Mouse (Mus musculus) liver, postnatal 0 days (tissue): ENCODE results near the gene Sh3gl2. TPM values are rescaled to one million over a fixed set of nuclear protein-coding genes. Genes with fewer than 3 reads are reported as not detected.

ENCODE experiments used
- ATAC-seq: fragments of 200-750 bp; cut with Nextera tagmentation; 2 replicates; pipeline ENCODE4 v1.8.0; 2017; ENCODE audit warnings: mild to moderate bottlenecking, moderate library complexity
- DNase-seq: peaks from one replicate; pipeline ENCODE4 v3.0.0-alpha.2; 2016
- H3K27ac ChIP-seq: fragments of 300-500 bp; sonication (generic); 2 replicates; pipeline ENCODE4 v1.5.1; 2014; ENCODE audit warnings: antibody characterized with exemption, moderate library complexity, mild to moderate bottlenecking, low read depth
- H3K27me3 ChIP-seq: fragments of 300-500 bp; sonication (generic); 2 replicates; pipeline ENCODE4 v1.6.1; 2014; ENCODE audit warnings: low read length, control low read depth, mixed read lengths; ENCODE audit not compliant: insufficient read depth
- H3K36me3 ChIP-seq: fragments of 300-500 bp; sonication (generic); replicated peaks from 2 replicates; pipeline ENCODE4 v1.6.1; 2014; ENCODE audit warnings: mild to moderate bottlenecking, control low read depth, low read length, moderate library complexity, mixed read lengths; ENCODE audit not compliant: insufficient read depth
- H3K4me1 ChIP-seq: fragments of 300-500 bp; sonication (generic); 2 replicates; pipeline ENCODE4 v1.6.1; 2014; ENCODE audit warnings: antibody characterized with exemption, mild to moderate bottlenecking, control low read depth; ENCODE audit not compliant: insufficient read depth
- H3K4me2 ChIP-seq: fragments of 300-500 bp; sonication (generic); 2 replicates; pipeline ENCODE4 v1.6.1; 2014; ENCODE audit warnings: low read depth, mild to moderate bottlenecking, low read length, moderate library complexity, mixed read lengths
- H3K4me3 ChIP-seq: fragments of 300-500 bp; sonication (generic); 2 replicates; pipeline ENCODE4 v1.5.1; 2014; ENCODE audit warnings: low read depth, low read length
- H3K9ac ChIP-seq: fragments of 300-500 bp; sonication (generic); replicated peaks from 2 replicates; pipeline ENCODE4 v1.6.1; 2014; ENCODE audit warnings: mild to moderate bottlenecking, moderate library complexity
- H3K9me3 ChIP-seq: fragments of 300-500 bp; sonication (generic); 2 replicates; pipeline ENCODE4 v1.6.1; 2016; ENCODE audit warnings: mild to moderate bottlenecking, control low read depth, low read length, mixed read lengths
- CTCF ChIP-seq: sonication (generic); IDR thresholded peaks from 2 replicates; pipeline ENCODE4 v1.5.1; 2016; ENCODE audit warnings: antibody characterized with exemption, low read depth
- EP300 ChIP-seq: IDR thresholded peaks from 2 replicates; pipeline ENCODE4 v1.6.1; 2016; ENCODE audit warnings: antibody characterized with exemption, low read depth, mild to moderate bottlenecking
- WGBS: fragments of 180-500 bp; shearing (Covaris S2); extraction: QIAGEN DNeasy Blood & Tissue Kit; methylation state at CpG from one replicate; pipeline ENCODE4 v1.1.7; 2014; ENCODE audit not compliant: insufficient replicate concordance; 5-methylcytosine and 5-hydroxymethylcytosine counted together
- polyA plus RNA-seq: library from polyadenylated mRNA; unstranded; fragments of >200 nt; fragmentation: Nextera tagmentation; extraction: Ambion mirVana; gene quantifications from 2 replicates; pipeline ENCODE4 v1.2.1, GENCODE M21; 2015

The Sh3gl2 gene
- polyA plus RNA-seq, 1 experiment from 2014 or later = not detected

DNA sequence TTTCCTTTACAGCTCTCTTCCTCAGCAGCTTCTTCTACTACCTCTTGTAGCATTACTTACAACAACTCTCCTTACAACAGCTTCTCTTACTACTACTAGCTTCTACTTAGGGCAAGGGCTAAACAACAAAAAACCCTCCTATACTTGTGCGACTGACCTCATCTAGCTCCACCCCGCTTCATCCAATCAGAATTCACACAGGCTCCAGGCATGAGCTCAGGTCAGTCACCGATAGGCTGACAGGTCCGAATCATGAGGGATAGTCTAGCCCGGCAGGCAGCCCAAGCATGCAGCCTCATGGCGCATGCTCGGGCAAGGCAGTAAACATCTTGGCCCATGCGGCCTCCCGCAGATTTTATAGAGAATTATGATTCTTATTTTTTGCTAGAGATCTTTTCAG lies 78.2 kb downstream of the Sh3gl2 start:
- Histone ChIP-seq H3K4me3 (no peak overlapping the region), H3K4me2 (no peak overlapping the region), H3K27ac (no peak overlapping the region), H3K9me3 (no peaks in the 10 kb centered on the region), H3K27me3 (no peaks in the 10 kb centered on the region), H3K36me3 (no peaks in the 10 kb centered on the region), H3K4me1 (no peaks in the 10 kb centered on the region), H3K9ac (no peak overlapping the region)
- ATAC-seq (no peak), DNase-seq (no peak)
- TF ChIP-seq CTCF (no peak), EP300 (no peak)
- WGBS = 84% methylated on average over 9 of the region's 9 CpGs

DNA sequence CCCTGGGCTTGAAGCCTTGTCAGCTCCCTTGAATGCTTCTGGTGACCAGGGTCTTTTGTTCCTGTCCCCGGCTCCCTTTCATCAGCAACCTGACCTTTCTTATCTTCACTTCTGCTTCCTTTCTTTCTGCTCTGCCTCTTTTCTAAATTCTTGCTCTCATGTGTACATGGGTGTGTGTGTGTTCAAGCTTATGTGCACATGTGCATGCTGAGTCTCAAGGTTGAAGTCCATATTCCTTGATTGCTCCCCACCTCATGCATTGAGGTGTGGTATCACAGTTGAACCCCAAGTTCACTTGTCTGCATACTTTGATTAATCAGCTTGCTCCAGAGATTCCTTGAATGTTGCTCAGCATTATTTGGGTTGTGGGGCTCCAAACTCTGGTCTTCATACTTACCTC lies 85.1 kb downstream of the Sh3gl2 start:
- Histone ChIP-seq H3K9me3 (no peaks in the 10 kb centered on the region), H3K9ac (no peak overlapping the region), H3K36me3 (no peaks in the 10 kb centered on the region), H3K27me3 (no peaks in the 10 kb centered on the region), H3K4me2 (no peak overlapping the region), H3K4me1 (no peaks in the 10 kb centered on the region), H3K4me3 (no peak overlapping the region), H3K27ac (no peak overlapping the region)
- TF ChIP-seq EP300 (no peak), CTCF (no peak)
- ATAC-seq (no peak), DNase-seq (no peak)
- 57% methylated on average over 1 of the region's 1 CpGs for WGBS

DNA sequence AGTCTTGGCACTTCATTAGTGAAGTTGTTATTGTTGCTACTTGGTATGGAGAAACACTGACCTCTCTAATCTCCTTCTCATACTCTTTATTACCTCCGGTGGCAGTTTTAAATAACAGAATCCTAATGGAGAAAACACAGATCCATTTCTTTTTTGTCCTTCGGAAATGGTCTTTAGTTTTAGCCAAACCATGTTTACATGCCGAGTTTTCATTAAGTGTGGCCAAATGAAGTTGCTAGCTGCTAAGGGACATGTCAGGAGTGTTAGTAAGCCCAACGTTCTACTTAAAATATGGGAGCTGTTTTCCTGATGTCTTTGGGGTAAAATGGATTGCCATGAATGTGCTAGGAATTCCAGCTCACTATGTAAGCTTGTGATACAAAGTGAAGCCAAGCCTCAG lies 86.4 kb downstream of the Sh3gl2 start:
- no peak for DNase-seq
- no peak overlapping the region for H3K27ac ChIP-seq
- no peaks in the 10 kb centered on the region for H3K27me3 ChIP-seq
- TF ChIP-seq EP300 (no peak), CTCF (no peak)
- H3K36me3 ChIP-seq = no peaks in the 10 kb centered on the region
- no peak overlapping the region for H3K4me3 ChIP-seq
- H3K9me3 ChIP-seq = no peaks in the 10 kb centered on the region
- no peak for ATAC-seq
- no peak overlapping the region for H3K9ac ChIP-seq
- H3K4me1 ChIP-seq = no peaks in the 10 kb centered on the region
- no peak overlapping the region for H3K4me2 ChIP-seq
- 80% methylated on average over 4 of the region's 4 CpGs for WGBS

DNA sequence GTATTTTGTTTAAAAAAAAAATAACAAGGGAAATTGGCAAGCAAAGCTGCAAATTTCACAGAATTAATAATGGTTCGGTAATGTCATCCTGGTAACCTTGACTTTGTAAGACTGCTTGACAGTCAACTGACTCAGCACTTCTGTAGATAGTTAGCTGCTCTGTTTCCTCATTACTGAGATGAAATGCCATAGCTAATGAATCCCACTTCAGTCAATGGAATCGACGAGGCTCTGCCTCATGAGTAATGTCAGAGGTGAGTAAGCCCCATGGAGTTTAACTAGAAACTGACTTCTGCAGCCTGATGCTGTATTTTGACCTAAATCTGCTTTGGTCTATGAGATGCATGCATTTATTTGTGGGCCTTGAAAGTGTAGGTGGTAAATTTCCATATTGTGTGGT lies 88.4 kb downstream of the Sh3gl2 start:
- no peak overlapping the region for H3K27ac ChIP-seq
- H3K4me1 ChIP-seq = no peaks in the 10 kb centered on the region
- no peak for DNase-seq
- H3K9me3 ChIP-seq = no peaks in the 10 kb centered on the region
- H3K36me3 ChIP-seq = no peaks in the 10 kb centered on the region
- TF ChIP-seq EP300 = no peak
- TF ChIP-seq CTCF = no peak
- no peak for ATAC-seq
- H3K27me3 ChIP-seq = no peaks in the 10 kb centered on the region
- 75% methylated on average over 3 of the region's 3 CpGs for WGBS
- H3K4me3 ChIP-seq = no peak overlapping the region
- no peak overlapping the region for H3K4me2 ChIP-seq
- no peak overlapping the region for H3K9ac ChIP-seq

DNA sequence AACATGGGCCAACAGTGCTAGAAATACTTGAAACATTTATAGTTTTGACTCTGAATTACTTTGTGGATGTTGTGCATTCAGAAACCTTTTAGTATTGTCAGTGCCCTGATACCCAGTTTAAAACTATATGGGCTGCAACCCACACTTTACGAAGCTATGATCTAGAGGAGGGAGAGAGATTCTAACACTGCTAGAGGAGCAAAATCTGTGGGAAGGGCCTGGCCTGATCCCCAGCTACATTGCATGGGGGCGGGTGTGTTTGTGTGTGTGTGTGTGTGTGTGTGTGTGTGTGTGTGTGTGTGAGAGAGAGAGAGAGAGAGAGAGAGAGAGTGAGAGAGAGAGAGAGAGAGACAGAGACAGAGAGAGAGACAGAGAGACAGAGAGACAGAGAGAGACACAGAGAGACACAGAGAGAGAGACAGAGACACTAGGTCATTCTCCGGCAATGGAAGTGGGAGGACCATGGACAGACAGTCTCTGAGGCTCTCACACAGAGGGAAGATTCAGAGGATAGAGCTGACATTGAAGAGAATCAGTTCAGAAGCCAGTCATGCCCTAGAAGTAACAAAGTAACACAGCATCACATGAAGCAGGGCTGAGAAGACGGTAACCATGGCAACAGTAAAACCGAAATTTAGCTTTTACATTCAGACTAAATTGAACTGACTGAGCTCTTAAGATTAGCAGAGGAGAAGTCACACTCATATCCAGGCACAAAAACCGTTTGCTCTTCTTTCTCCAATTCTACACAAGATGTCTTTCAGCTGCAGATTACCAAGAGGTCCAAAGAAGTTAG lies 95.9 kb downstream of the Sh3gl2 start:
- Histone ChIP-seq H3K9me3 (no peaks in the 10 kb centered on the region), H3K4me1 (no peaks in the 10 kb centered on the region), H3K27me3 (no peaks in the 10 kb centered on the region), H3K9ac (no peak overlapping the region), H3K4me2 (no peak overlapping the region), H3K4me3 (no peak overlapping the region), H3K36me3 (no peaks in the 10 kb centered on the region), H3K27ac (no peak overlapping the region)
- DNase-seq (no peak), ATAC-seq (no peak)
- WGBS = 67% methylated on average over 6 of the region's 6 CpGs
- no peak for TF ChIP-seq EP300
- no peak for TF ChIP-seq CTCF

DNA sequence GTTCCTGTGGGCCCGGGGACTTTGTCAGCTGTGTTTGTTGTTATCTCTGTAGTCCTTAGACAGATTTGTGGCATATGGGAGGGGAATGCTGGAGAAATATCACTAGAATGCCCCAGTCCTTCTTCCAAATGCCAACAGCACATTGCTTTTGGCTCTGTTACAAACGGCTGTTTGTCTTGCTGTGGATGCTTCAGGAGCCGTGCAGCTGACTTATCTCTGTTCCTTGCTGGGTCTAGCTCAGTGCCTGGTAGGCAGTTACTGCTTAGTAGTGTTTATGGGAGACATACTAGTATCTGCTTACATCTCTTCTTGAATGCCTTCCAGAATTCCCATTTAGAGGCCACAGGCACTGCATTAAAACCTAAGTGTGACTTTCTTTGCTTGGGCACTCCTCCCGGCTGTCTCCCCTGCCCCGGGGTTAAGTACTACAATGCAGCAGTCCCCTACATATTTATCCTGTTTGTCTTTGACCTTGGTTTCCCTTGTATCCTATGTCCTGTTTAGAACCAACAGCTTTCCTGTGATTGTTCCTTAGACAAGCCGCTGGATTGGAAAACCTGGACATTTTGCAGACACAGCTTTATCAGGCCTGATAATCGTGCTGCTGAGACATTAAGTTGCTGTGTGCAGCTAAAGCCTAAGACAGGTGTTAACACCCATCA lies 101.1 kb downstream of the Sh3gl2 start:
- H3K36me3 ChIP-seq = no peaks in the 10 kb centered on the region
- no peak overlapping the region for H3K4me3 ChIP-seq
- no peaks in the 10 kb centered on the region for H3K27me3 ChIP-seq
- TF ChIP-seq CTCF = no peak
- no peak for TF ChIP-seq EP300
- no peak overlapping the region for H3K4me2 ChIP-seq
- H3K9ac ChIP-seq = no peak overlapping the region
- H3K27ac ChIP-seq = no peak overlapping the region
- DNase-seq = no peak
- 53% methylated on average over 7 of the region's 7 CpGs for WGBS
- no peak for ATAC-seq
- no peaks in the 10 kb centered on the region for H3K9me3 ChIP-seq
- H3K4me1 ChIP-seq = no peaks in the 10 kb centered on the region
